Mouse (Mus musculus): Measurements from ENCODE around the gene Fbxo46.
"Not testable (repeated sequence)": the region's sequence is repeated elsewhere in the genome, so short reads cannot be mapped to it uniquely, and the experiment has no call there.

Fbxo46 gene

DNA sequence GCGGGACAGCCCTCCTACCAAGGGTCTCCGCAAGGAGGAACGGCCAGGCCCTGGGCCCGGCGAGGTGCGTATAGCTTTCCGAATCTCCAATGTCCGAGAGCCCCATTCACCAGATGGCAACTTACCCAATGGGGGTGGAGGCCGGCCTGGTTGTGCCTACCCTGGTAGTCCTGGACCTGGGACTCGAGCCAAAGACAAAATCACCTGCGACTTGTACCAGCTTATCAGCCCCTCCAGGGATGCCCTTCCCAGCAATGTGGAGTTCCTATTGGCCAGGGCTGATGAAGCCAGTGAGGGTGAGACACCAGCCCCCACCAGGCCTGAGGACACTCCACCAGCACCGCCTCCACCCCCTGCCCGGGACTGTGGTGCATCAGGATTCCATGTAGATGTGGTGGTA, 16.5 kb downstream of the Fbxo46 start:
- DNase-seq (ENCODE audit: low read depth, low spot score): no peak

- no peak for DNase-seq (ENCODE audit: low read depth, low spot score)
Measured at GRCm38 (mm10) chr7:19136673-19137334, 17.1 kb downstream of the Fbxo46 start.

DNA sequence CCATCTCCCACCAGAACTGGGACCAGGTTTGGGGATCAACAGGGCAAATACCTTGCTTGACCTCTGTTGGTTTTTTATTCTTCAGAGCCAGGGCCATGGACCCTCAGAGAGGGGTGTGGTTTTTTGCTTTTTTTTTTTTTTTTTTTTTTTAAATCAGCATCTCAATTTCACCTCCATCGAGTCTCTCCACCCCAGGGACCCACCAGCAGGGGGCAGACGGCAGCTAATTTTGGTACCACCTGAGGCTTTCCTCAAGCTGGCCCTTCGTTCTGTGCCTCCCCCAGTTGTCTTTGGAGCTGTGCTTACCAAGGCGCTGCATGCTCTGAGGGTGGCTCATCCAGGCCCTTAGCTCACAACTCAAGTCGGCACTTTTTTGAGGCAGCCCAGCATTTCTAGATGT, 17.7 kb downstream of the Fbxo46 start:
- DNase-seq (ENCODE audit: low read depth, low spot score): no peak

- DNase-seq (ENCODE audit: low read depth, low spot score): no peak
Measured at GRCm38 (mm10) chr7:19146793-19147192, 27.1 kb downstream of the Fbxo46 start.

DNA sequence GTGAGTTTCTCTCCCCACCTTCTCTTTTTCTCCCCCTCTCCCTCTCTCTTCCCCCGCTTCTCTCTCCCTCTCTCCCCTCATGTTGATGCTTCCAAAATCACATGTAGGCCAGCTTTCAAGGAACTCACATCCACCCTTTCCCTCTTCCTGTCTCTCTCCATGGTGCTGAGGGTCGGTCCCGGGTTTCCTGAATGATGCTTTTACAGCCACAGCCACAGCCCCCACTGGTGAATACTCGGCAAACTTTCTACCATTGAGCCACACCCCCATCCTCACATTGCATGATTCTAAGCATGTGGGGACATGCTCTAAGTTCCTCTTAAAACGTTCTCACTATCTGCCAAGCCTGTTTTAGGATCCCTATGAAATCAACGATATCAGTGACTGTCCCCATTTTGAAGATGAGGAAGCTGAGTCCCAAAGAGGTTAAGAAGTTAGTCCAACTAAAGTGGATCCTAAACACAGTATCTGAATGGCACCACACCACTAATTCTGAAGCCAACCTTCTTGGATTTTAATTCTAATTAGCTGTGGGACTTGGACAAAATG, 27.9 kb downstream of the Fbxo46 start:
- DNase-seq (ENCODE audit: low read depth, low spot score): no peak

DNA sequence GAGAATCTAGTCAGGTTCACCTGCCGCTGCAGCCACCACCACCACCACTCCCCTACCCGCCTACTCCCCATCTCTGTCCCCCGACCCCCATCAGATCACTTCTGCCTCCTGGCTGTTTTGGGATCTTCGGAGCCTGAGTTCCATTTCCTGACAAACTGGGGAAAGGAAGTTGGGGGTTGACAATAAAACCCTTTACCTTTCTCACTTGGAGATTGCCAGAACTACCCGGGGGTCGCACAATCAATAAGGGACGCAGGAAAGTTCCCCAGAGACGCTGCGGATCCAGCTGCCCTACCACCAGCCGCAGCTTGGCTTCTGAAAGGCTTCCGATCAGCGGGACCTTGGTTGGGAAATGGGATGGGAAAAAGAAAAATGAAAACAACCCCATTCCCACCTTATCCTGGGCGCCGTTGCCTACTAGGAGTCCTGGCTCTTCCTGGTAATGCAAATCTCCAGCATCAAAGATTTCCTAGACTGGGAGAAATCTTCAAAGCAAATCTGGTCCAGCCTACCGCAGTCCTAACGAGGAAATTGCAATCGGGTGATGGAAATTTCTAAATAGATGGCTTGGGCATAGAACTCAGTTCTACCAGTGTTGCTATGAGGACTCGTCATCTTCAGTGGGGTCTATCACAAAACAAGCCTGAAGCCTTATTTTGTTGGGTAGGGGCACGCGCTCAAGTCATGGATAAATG, 28.7 kb downstream of the Fbxo46 start:
- DNase-seq (ENCODE audit: low read depth, low spot score): no peak

DNA sequence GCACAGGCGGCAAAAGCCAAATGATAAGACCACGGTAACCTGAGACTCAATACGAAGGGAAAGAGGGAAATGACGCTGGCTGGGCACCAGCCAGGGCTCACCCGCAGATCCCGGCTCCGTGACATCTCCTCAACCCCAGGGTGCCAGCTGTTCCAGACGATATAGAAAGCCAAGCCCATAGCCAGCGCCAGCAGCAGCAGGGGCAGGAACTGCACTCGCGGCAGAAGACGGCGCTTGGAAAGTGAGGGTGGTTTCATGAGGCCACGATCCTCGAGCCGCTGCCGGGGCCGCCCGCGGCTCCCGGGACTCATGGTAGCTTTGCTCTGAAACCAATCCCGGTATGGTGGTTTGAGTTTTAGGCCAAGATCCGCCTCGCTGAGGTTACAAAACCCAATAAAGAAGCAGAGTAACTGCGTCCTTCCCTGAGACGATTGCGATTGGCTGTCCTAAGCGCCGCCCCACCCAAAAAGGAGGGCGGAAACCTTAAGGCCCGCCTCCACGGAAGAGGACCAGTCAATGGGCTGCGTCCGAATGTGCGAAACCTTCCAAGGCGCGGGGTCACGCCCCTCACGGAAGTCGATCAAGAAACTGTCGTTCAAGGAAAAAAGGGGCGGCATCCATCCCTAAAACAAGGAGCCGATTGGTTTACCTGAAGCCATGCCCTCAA, 29.3 kb downstream of the Fbxo46 start, which contains the start of gene Qpctl:
Gene Qpctl, minus strand, starts transcription at position 417 of the 667 bp plus-strand sequence.
- peak; percentile 99 for DNase-seq (ENCODE audit: low read depth, low spot score)

DNA sequence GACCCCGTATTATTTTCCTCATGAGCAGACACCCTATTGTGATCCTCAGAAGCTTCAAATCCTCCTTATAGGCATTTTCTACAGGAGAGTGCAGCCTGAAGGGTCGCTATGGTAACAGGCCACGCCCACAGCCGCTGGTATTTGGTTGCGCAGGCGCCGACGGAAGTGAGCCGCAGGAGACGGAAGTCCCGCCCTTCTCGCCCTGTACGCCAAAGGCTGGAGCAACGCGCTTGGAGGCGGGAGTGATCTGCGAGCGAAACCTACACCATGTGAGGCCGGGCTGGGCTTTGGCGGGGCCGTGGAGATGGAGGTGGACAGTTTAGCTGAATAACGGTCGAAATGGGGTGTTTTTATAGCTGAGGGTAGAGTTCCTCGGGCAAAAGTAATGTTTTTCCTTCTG, 30.0 kb downstream of the Fbxo46 start, which contains the start of gene Snrpd2:
Gene Snrpd2, plus strand, starts transcription at position 97 of the 400 bp plus-strand sequence.
- peak; percentile 96 for DNase-seq (ENCODE audit: low read depth, low spot score)

DNA sequence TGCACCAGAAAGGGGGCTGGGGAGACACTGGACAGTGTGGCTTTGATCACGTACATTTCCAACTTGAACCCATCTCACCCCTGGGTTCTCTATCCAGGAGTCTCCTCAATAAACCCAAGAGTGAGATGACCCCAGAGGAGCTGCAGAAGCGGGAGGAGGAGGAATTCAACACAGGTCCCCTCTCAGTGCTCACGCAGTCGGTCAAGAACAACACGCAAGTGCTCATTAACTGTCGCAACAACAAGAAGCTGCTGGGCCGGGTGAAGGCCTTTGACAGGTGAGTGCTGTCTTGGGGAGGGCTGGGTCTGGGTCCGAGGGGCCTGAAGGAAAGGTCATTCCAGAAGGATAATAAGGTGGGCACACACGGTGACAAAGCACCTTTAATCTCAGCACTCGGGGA, 31.5 kb downstream of the Fbxo46 start:
- not testable (repeated sequence) for DNase-seq (ENCODE audit: low read depth, low spot score)

DNA sequence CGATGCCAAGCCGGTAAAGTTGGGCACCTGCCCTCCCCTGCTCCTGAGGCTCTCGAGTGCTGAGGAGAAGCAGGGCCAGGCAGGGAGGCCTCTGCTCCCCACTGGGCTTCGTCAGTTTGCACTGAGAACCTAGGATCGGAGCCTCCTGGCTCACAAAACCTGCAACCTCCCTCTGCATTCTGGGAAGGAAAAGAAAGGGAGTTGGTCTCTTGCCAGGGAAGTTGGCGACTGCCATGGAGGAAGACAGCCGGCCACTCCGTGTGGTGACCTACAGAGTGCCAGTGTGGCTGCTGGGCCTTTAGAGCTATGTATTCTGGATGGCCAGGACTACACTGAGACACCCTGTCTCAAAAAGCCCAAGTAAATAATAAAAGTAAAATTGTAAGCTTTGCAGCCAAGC, 35.1 kb downstream of the Fbxo46 start:
- DNase-seq (ENCODE audit: low read depth, low spot score): no peak

DNA sequence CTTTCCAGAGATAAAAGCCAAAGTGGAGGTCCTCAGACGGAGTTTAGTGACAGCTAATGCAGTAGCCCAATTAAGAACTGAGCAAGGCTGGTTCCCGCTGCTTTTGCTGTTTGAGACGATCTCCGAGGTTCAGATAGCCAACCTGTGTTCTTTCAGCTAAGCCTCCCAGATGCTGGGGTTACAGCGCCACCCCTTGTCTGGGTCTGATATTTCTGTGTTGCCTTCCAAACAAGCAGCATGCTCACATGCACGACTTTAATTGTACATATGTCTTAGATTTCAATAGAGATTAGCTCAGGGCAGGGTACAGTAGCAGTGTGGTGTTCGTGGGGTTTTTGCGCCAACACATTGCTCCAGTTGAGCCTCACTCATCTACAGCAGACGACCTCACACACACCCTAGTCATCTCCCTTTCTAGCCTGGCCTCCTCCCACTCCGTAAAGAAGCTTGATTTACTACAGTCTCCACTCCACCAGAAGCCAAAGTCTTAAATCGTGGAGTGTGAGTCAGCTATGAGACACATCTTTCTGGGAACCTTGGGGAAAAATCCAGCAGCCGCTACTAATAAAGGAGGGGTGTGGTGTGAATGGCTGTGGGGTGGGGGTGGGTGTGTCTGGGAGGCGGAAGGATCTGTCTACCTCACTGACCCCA, 36.3 kb downstream of the Fbxo46 start:
- no peak for DNase-seq (ENCODE audit: low read depth, low spot score)

DNA sequence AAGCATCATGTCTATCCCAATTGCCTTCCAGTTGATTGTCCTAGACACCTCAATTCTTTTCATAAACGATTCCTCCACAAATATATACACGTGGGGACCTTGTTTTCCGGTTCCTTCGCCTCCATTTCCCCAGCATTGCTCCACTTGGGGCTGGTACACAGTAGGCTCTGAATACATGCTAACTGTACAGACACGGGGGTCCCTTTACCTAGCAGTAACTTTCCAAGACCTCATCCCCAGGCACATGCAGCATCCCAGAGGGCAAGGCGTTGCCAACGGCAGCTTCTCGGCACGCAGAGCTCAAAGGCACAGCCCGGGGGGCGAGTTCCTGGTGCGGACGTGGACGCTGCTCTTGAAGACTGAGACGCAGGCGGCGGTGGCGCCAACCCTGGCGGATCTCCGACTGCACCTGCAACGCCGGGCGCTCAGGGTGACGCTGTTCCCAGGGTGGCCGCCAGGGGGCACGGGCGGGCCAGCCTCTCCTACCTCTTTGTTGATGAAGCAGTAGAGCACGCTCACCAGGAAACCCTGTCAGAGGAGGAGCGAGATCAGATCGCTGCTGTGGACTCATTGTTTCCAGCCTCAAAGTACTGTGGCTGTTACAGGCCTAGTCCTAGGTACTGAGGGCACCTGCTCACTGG, 37.6 kb downstream of the Fbxo46 start:
- DNase-seq (ENCODE audit: low read depth, low spot score): peak; percentile 83

DNA sequence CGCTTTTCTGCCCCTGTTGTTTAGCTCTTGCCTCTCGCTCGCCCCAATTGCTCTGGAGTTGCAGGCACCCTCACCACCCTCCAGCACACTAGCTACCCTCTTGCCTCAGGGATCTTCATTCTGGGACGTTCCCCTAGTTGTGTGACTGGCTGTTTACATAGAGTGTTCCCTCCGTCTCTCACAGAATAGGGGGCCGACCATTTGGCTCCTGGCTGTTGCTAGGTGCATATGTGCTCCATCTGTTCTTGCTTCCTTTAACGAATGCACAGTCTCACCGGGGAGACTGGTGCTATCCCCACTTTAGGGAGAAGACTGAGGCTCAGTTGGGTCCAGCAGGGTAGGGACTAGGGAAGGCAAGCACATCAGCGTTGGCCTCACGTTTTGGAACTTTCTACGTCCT, 38.9 kb downstream of the Fbxo46 start:
- no peak for DNase-seq (ENCODE audit: low read depth, low spot score)

GRCm38 (mm10) chr7:19159411-19159810, 39.8 kb downstream of the Fbxo46 start:
- no peak for DNase-seq (ENCODE audit: low read depth, low spot score)

DNA sequence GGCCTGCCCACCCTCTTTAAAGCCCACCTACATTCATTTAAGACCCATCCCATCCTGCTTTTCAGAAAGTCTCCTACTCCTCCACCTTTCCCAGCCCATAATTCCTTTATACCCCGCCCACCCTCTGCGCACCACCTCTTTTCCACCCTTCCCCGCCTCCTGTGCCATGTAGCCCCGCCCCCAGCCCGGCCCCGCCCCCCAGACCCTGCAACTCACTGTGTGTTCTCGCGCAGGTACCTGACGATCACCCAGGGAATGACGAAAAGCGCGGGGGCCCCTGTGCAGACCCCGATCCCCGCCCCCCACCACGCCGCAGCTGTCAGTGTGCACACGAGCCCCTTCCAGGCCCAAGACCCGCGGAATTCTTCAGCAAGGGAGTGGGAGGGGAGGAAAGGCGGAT, 40.5 kb downstream of the Fbxo46 start:
- no peak for DNase-seq (ENCODE audit: low read depth, low spot score)

GRCm38 (mm10) chr7:19162928-19163327, 43.3 kb downstream of the Fbxo46 start:
- no peak for DNase-seq (ENCODE audit: low read depth, low spot score)

DNA sequence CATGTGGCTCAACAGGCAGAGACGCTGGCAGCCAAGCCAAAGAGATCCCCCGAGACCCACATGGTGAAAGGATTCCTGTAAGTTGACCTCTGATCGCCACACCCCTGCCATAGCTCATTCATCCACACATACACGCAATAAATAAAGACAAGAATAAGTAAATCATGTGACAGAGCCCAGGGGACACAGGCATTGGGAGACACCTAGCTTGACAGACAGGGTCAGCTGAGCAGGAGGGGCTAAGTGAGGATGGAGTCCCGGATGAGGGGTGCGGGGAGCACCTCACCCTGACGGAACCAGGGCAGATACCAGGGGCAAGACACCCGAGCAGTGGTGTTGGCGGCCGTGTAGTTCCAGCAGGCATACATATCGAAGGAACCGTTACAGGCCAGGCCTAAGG, 44.1 kb downstream of the Fbxo46 start:
- DNase-seq (ENCODE audit: low read depth, low spot score): no peak

DNA sequence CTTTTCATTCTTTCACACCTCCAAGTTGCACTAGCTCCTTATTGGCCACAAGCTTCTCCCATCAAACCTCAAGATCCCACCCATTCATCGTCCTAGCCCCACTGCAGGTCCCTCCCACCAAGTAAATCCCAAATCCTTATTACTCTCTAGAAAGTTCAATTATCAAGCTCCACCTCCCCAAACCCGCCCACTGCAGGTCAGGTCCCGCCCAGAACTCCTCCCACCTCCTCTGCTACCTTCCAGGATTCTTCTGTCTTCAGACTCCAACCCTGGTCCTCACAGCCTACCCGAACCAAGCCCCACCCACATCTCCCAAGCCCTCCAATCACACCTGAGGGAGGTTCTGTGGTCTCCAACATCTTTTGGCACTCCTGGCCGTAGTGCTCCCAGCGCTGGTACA, 44.5 kb downstream of the Fbxo46 start:
- DNase-seq (ENCODE audit: low read depth, low spot score): peak; percentile 54

GRCm38 (mm10) chr7:19164978-19165377, 45.3 kb downstream of the Fbxo46 start:
- DNase-seq (ENCODE audit: low read depth, low spot score): no peak

DNA sequence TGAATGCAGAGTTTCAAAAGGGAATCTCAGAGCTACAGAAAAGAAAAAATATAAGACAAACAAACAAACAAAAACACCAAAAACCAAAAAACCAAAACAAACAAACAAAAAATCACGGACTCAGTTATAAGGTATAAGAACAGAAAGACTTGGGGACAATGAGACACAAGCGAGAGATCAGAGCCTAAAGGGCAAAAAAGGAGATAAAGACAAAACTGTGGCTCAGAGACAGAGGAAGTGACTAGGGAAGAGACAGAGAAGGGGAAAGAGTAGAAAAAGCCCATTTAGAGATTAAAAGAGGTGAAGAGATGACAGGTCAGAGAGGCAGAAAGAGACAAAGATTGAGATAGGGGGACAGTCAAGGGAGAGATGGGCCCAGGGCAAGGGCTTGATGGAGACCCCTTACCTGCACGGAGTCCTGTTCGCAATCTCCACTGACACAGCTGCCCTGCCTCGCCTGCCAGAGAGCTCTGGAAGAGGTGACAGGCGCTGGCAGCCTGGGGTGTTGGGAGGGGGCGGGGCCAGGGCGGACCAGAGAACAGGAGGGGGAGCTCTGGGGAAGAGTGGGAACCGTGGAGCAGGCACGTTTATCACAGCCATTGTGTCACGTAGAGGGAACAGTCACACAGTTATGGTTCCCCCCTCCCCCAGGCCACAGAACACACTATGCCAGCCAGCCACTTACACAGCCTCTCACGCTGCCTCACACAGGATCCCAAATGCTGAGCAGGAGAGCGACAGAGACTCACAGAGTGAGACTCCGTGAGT, 46.2 kb downstream of the Fbxo46 start, which contains the start of gene Gipr:
Gene Gipr, minus strand, starts transcription at position 472 of the 768 bp plus-strand sequence.
- DNase-seq (ENCODE audit: low read depth, low spot score): no peak

DNA sequence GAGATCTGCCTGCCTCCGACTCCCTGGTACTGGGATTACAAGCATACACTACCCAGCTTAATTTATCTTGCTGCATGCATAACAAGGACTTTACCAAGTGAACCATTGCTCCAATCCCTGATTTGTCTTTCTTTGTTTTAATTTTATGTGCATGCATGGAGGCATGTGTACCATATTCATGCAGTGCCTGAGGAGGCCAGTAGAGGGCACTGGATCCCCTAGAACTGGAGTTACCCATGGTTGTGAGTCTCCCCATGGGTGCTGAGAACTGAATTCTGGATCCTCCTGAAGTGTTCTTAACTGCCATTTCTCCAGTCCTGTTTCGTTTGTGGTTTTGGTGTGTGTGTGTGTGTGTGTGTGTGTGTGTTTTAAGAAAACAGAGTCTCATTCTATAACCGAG, 47.3 kb downstream of the Fbxo46 start:
- DNase-seq (ENCODE audit: low read depth, low spot score): no peak

Measured in forelimb bud, embryonic 11.5 days (tissue).